Mouse (Mus musculus) intestine, embryonic 16.5 days (tissue): Measurements from ENCODE around the gene Ern1. TPM values are rescaled to one million over a fixed set of nuclear protein-coding genes. Genes with fewer than 3 reads are reported as not detected.
A peak's percentile ranks its signal among the peaks of the same experiment; 100 is the strongest.

Experiments used
- ATAC-seq: fragments of 200-750 bp; cut with Nextera tagmentation; 2 replicates; pipeline ENCODE4 v1.8.0; 2017; ENCODE audit warnings: moderate TSS enrichment, moderate library complexity
- H3K27ac ChIP-seq: fragments of 300-500 bp; sonication (generic); 2 replicates; pipeline ENCODE4 v1.5.1; 2014; ENCODE audit warnings: mild to moderate bottlenecking, low read length
- H3K27me3 ChIP-seq: fragments of 300-500 bp; sonication (generic); replicated peaks from 2 replicates; pipeline ENCODE4 v1.6.1; 2014; ENCODE audit warnings: low read length, control low read depth, mixed read lengths; ENCODE audit not compliant: control insufficient read depth, insufficient read depth
- H3K36me3 ChIP-seq: fragments of 300-500 bp; sonication (generic); 2 replicates; pipeline ENCODE4 v1.6.1; 2014; ENCODE audit warnings: low read length, control low read depth; ENCODE audit not compliant: control insufficient read depth, insufficient read depth
- H3K4me1 ChIP-seq: fragments of 300-500 bp; sonication (generic); 2 replicates; pipeline ENCODE4 v1.6.1; 2014; ENCODE audit warnings: low read length, control low read depth, mixed read lengths; ENCODE audit not compliant: control insufficient read depth, insufficient read depth
- H3K4me2 ChIP-seq: fragments of 300-500 bp; sonication (generic); 2 replicates; pipeline ENCODE4 v1.6.1; 2014; ENCODE audit warnings: low read depth, low read length, control low read depth
- H3K4me3 ChIP-seq: fragments of 300-500 bp; sonication (generic); 2 replicates; pipeline ENCODE4 v1.5.1; 2014; ENCODE audit warnings: mild to moderate bottlenecking, low read length
- H3K9ac ChIP-seq: fragments of 300-500 bp; sonication (generic); 2 replicates; pipeline ENCODE4 v1.6.1; 2014; ENCODE audit warnings: low read depth, low read length
- H3K9me3 ChIP-seq: fragments of 300-500 bp; sonication (generic); 2 replicates; pipeline ENCODE4 v1.6.1; 2016; ENCODE audit warnings: low read length, control low read depth; ENCODE audit not compliant: control insufficient read depth
- WGBS: fragments of 180-500 bp; shearing (Covaris S2); extraction: QIAGEN DNeasy Blood & Tissue Kit; methylation state at CpG from one replicate; pipeline ENCODE4 v1.1.7; 2014; 5-methylcytosine and 5-hydroxymethylcytosine counted together
- polyA plus RNA-seq: library from polyadenylated mRNA; unstranded; fragments of >200 nt; fragmentation: Nextera tagmentation; extraction: Ambion mirVana; gene quantifications from 2 replicates; pipeline ENCODE4 v1.2.1, GENCODE M21; 2015

Gene Ern1
- polyA plus RNA-seq: 4.1 TPM in 2 replicates

- peak within 1 kb of the TSS; percentile 83 for H3K4me2 ChIP-seq
- peak; percentile 98 for ATAC-seq
- peak within 1 kb of the TSS; percentile 97 for H3K4me3 ChIP-seq
- peaks cover 16% of the 10 kb centered on the region for H3K4me1 ChIP-seq
- no peaks in the 10 kb centered on the region for H3K36me3 ChIP-seq
- H3K27me3 ChIP-seq: no peaks in the 10 kb centered on the region
- peak within 1 kb of the TSS; percentile 92 for H3K27ac ChIP-seq
- H3K9ac ChIP-seq: peak within 1 kb of the TSS; percentile 93
- 0% methylated on average over 28 of the region's 28 CpGs for WGBS
- no peaks in the 10 kb centered on the region for H3K9me3 ChIP-seq
Observed at GRCm38 (mm10) chr11:106487733-106488115, at the start of gene Ern1. Gene Ern1 (minus strand): TSS chr11:106487852.

GRCm38 (mm10) chr11:106536253-106536912, 48.7 kb upstream of the Ern1 start:
- H3K36me3 ChIP-seq: 0 out of 2 replicates have a peak, but pooled peaks cover 3% of the 10 kb centered on the region
- H3K4me3 ChIP-seq: no peak overlapping the region
- H3K4me2 ChIP-seq: no peak overlapping the region
- H3K9ac ChIP-seq: no peak overlapping the region
- no peaks in the 10 kb centered on the region for H3K27me3 ChIP-seq
- H3K4me1 ChIP-seq: no peaks in the 10 kb centered on the region
- 70% methylated on average over 11 of the region's 11 CpGs for WGBS
- H3K9me3 ChIP-seq: no peaks in the 10 kb centered on the region
- 0 out of 2 replicates have a peak overlapping the region, but pooled peaks have one; percentile 1 for H3K27ac ChIP-seq
- no peak for ATAC-seq

GRCm38 (mm10) chr11:106535660-106536252, 48.1 kb upstream of the Ern1 start:
- H3K9me3 ChIP-seq: no peaks in the 10 kb centered on the region
- H3K27ac ChIP-seq: no peak overlapping the region
- 86% methylated on average over 9 of the region's 9 CpGs for WGBS
- 0 out of 2 replicates have a peak, but pooled peaks cover 3% of the 10 kb centered on the region for H3K36me3 ChIP-seq
- H3K4me2 ChIP-seq: no peak overlapping the region
- no peak overlapping the region for H3K9ac ChIP-seq
- H3K4me3 ChIP-seq: no peak overlapping the region
- no peak for ATAC-seq
- no peaks in the 10 kb centered on the region for H3K4me1 ChIP-seq
- no peaks in the 10 kb centered on the region for H3K27me3 ChIP-seq

GRCm38 (mm10) chr11:106532248-106532790, 44.7 kb upstream of the Ern1 start:
- Histone ChIP-seq H3K36me3 (0 out of 2 replicates have a peak, but pooled peaks cover 3% of the 10 kb centered on the region), H3K9me3 (no peaks in the 10 kb centered on the region)
- ATAC-seq: no peak

DNA sequence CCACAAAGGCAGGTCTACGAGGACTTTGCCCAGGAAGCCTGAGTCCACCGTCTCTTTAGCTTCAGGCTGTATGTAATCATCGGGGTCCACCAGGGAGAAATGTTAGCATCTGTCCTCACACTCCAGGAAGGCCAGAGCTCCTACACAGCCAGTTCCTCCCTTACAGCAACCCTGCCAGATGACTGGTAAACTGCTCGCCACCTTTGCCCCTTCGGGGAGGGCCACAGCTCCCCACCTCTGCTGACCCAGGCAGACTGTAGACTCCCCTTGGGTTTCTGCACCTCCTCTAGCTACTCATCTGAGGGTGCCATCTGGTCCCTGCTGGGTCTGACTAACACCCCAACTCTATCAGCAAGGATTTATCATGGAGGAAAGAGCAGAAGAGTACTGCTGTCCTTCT, 42.1 kb upstream of the Ern1 start:
- no peak overlapping the region for H3K4me3 ChIP-seq
- H3K27me3 ChIP-seq: no peaks in the 10 kb centered on the region
- WGBS: 72% methylated on average over 5 of the region's 5 CpGs
- ATAC-seq: 0 out of 2 replicates have a peak, but pooled peaks have one; percentile 28
- no peaks in the 10 kb centered on the region for H3K9me3 ChIP-seq
- H3K9ac ChIP-seq: no peak overlapping the region
- H3K36me3 ChIP-seq: 0 out of 2 replicates have a peak, but pooled peaks cover 3% of the 10 kb centered on the region
- H3K4me2 ChIP-seq: no peak overlapping the region
- no peak overlapping the region for H3K27ac ChIP-seq
- no peaks in the 10 kb centered on the region for H3K4me1 ChIP-seq

More at GRCm38 (mm10) chr11:106532248-106532790, 44.7 kb upstream of the Ern1 start:
- WGBS: 83% methylated on average over 9 of the region's 9 CpGs
- Histone ChIP-seq H3K27me3 (no peaks in the 10 kb centered on the region), H3K4me1 (no peaks in the 10 kb centered on the region), H3K4me3 (no peak overlapping the region), H3K4me2 (no peak overlapping the region), H3K9ac (no peak overlapping the region), H3K27ac (no peak overlapping the region)

DNA sequence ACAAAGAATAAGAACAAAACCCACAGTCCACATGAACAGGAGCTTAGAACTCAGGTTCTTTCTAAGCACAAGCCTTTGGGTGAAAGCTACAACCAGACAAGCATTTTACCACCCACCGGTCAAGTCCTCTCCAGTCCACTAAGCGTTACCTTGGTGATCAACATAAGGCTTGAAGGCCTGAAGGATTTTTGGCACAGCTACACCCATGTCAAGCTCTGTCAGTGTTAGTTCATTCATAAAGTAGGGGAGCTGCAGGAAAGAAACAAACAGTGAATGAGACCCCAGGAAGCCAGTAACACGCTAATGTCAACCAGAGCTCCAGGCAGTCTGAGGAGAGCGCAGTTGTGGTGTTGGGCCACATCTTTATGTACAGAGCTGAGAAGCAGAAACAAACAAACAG, 41.5 kb upstream of the Ern1 start:
- no peak for ATAC-seq
- Histone ChIP-seq H3K4me3 (no peak overlapping the region), H3K4me1 (no peaks in the 10 kb centered on the region), H3K9ac (no peak overlapping the region), H3K27ac (no peak overlapping the region), H3K27me3 (no peaks in the 10 kb centered on the region), H3K4me2 (no peak overlapping the region), H3K36me3 (0 out of 2 replicates have a peak, but pooled peaks cover 3% of the 10 kb centered on the region), H3K9me3 (no peaks in the 10 kb centered on the region)
- WGBS: 89% methylated on average over 4 of the region's 4 CpGs

DNA sequence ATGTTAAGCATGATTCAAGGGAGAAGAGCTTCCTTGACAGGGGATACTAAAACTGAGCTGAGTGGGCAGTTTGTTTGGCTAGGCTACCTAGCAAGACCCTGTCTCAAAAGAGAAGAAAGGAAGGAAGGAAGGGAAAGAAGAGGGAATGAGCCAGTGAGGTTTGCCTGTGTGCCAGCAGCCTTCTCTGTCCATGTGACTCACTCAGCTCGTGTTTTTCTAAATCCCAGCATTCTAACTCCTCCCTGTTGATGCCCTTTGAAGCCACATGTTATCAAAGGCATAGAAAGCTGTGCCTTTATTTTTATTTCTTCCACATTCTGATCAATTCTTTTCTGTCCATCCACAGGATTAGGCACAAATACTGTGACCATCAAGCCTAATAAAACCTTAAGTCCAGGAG, 40.3 kb upstream of the Ern1 start:
- Histone ChIP-seq H3K27me3 (no peaks in the 10 kb centered on the region), H3K27ac (no peak overlapping the region), H3K4me3 (no peak overlapping the region), H3K9me3 (no peaks in the 10 kb centered on the region), H3K36me3 (0 out of 2 replicates have a peak, but pooled peaks cover 3% of the 10 kb centered on the region), H3K9ac (no peak overlapping the region), H3K4me1 (no peaks in the 10 kb centered on the region), H3K4me2 (no peak overlapping the region)
- no peak for ATAC-seq
- WGBS: 29% methylated on average over 1 of the region's 1 CpGs

- ATAC-seq: peak; percentile 43; the same call in 1 of the 2 replicates
- no peaks in the 10 kb centered on the region for H3K4me1 ChIP-seq
Observed at GRCm38 (mm10) chr11:106527147-106527821, 39.6 kb upstream of the Ern1 start.

DNA sequence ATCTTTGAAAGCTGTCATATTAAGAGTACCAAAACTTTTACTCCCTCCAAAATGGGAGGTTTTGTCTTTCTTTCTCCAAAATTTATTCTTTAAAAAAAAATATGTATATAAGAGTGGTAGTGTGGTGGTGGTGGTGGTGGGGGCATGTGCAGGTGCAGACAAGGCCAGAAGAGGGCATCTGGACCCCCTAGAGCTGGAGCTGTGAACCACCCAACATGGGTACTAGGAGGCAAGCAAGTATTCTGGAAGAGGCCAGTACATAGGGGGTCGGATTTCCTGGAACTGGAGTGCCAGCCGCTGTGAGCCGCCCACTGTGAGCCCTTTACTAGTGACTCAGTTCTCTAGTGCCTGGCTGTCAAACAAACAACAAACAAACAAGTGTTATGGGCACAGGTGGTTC, 34.9 kb upstream of the Ern1 start:
- no peak overlapping the region for H3K4me2 ChIP-seq
- 64% methylated on average over 3 of the region's 3 CpGs for WGBS
- no peak for ATAC-seq
- H3K27ac ChIP-seq: no peak overlapping the region
- no peak overlapping the region for H3K4me3 ChIP-seq
- H3K27me3 ChIP-seq: no peaks in the 10 kb centered on the region
- H3K9me3 ChIP-seq: no peaks in the 10 kb centered on the region
- H3K36me3 ChIP-seq: no peaks in the 10 kb centered on the region
- 0 out of 2 replicates have a peak, but pooled peaks cover 3% of the 10 kb centered on the region for H3K4me1 ChIP-seq
- no peak overlapping the region for H3K9ac ChIP-seq

More at GRCm38 (mm10) chr11:106527147-106527821, 39.6 kb upstream of the Ern1 start:
- 0 out of 2 replicates have a peak overlapping the region, but pooled peaks have one; percentile 8 for H3K27ac ChIP-seq
- no peaks in the 10 kb centered on the region for H3K27me3 ChIP-seq
- H3K9ac ChIP-seq: no peak overlapping the region
- no peak overlapping the region for H3K4me2 ChIP-seq
- H3K4me3 ChIP-seq: no peak overlapping the region
- no peaks in the 10 kb centered on the region for H3K9me3 ChIP-seq
- 56% methylated on average over 10 of the region's 10 CpGs for WGBS
- 0 out of 2 replicates have a peak, but pooled peaks cover 3% of the 10 kb centered on the region for H3K36me3 ChIP-seq
